Mouse (Mus musculus) embryonic fibroblast, embryonic 13.5 days (primary cell): ENCODE measurements around the gene Cfap77.

Experiments used
- CTCF ChIP-seq: IDR thresholded peaks from 2 replicates; pipeline ENCODE4 v1.5.1; 2011; ENCODE audit warnings: mild to moderate bottlenecking, control low read depth, low read length, moderate library complexity, borderline replicate concordance; ENCODE audit not compliant: insufficient read depth
- POLR2A ChIP-seq: IDR thresholded peaks from 2 replicates; pipeline ENCODE4 v1.6.1; 2011; ENCODE audit warnings: low read depth, mild to moderate bottlenecking, control low read depth, low read length, moderate library complexity

DNA sequence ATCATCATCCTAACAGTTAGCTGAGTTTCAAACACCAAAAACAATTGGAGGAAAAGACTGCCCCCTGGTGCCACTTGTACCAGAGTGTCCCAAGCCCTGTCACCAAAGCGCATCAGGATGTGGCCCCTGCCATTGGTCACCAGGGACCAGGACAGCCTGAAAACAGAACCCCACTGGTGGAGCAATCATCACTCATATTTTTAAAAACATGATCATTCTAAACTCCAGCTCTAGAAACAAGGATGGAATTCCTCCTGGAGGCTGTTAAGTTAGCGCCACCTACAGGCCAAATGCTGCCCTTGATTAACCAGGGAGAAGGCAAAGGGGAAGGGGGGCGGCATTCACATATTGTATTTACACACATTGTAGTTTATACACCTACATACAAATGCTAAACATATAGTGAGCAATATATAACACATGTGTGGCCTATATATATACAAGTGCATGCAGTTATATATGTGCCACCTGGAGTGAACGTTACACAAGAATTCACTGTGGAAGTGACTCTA, 1.9 kb downstream of the Cfap77 start:
- TF ChIP-seq CTCF (peak; percentile 40; the same call in 1 of the 2 replicates), POLR2A (no peak)
